Mouse (Mus musculus) lung, postnatal 14 days (tissue): ENCODE measurements at regions not wholly inside any gene's neighbourhood (a gene's known extent, or its start where the extent isn't known, plus 50 kb on each side); places are given as distances from the start of the nearest gene placed in this dataset.
A peak's percentile ranks its signal among the peaks of the same experiment; 100 is the strongest.

Source experiments
- DNase-seq: peaks from one replicate; pipeline ENCODE4 v3.0.0; 2021

DNA sequence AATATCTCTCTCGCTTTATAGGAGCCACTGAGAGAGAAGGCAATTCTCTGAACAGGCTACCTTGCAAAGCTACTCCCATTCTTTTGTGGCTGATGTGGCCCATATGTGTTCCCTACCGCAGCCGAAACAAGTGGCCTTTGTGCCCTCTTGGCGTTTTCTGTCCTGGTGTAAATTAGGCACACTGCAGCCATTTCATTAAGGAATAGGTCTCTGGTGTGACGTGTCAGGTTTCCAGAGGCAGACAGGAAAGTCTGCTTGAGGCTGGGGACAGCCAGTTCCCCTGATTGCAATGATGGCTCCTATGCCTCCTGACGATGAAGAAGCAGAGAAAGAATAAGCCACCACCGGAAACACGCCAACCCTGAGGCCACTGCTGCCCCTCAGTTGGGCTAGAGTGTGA is 59.3 kb upstream of the Bcor start:
- no peak for DNase-seq

GRCm38 (mm10) chrX:12224314-12224713 is 64.2 kb upstream of the Bcor start:
- no peak for DNase-seq

GRCm38 (mm10) chrX:12225116-12225891 is 65.1 kb upstream of the Bcor start:
- DNase-seq, result no peak

DNA sequence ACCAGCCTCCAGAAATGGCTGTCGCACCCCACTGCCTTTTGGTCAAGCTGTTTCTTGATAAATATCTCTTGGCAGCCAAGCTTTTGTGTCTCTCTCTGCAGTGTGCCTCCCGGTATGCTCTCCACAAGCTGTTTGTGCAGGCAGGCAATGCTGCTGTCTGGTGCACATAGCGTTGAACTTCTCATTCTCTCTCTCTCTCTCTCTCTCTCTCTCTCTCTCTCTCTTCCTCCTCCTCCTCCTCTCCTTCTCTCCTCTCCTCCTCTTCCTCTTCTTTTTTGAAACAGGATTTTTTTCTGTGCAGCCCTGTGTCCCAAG is 65.7 kb upstream of the Bcor start:
- no peak for DNase-seq

DNA sequence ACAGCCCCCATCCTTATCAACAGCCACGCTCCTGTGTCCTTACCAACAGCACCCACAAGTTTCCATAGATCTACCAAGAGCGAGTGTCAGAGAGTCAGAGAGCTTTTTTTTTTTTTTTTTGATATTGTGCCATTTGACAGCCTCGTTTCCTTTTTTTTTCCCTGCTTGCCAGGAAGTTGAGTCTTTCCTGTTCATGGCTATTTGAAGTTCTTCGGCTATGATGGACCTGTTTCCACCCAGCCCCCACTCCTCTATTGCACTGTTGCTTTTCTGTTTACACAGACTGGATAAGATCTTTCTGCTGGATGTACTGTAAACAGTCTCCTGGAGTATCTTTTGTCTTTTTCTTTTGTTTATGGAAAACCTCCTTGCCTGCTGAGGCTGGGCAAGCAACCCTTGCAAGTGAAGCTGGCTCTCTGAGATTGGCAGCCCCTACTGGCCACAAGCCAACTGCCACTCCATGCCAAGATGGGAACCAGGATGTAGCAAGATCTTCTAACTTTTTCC is 80.4 kb upstream of the Bcor start:
- DNase-seq, result peak; percentile 76

- no peak for DNase-seq
Measured at GRCm38 (mm10) chrX:12241751-12242150, 81.6 kb upstream of the Bcor start.

DNA sequence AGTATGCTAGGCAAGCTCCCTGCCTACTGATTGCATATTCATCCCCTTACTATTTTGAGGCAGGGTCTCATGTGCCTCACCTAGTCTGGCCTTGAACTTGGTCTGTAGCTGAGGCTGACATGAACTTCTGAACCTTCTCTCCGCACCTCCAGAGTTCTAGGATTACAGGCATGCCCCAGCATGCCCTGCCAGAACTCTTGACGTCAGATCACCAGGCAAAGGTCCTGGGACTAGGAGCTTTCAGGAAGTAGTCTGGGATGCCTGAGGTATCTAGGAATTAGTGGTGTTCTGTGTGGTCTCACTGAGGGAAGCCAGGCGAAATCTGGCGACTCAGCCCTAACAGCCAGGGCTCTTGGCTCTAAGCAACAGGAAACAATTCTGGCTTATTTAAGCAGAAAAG is 88.9 kb upstream of the Bcor start:
- DNase-seq, result no peak

DNA sequence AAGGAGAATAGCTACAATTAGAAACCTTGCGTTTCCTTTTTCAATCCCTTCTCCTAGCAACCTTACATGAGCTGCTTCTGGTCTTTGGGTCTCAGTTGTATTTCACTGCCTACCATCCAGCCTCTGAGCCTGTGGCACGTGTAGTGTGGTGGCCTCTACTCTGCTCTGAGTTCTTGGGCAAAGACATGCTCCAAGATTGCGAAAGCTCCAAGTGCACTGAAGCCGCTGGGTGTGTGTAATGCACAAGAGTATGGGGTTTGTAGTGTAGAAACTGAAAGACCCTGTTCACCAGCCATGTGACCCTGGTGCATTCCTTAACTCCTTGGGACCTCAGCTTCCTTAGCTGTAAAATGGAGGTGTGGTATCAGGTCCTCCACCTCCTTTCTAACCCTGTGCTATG is 89.8 kb upstream of the Bcor start:
- DNase-seq, result no peak

DNA sequence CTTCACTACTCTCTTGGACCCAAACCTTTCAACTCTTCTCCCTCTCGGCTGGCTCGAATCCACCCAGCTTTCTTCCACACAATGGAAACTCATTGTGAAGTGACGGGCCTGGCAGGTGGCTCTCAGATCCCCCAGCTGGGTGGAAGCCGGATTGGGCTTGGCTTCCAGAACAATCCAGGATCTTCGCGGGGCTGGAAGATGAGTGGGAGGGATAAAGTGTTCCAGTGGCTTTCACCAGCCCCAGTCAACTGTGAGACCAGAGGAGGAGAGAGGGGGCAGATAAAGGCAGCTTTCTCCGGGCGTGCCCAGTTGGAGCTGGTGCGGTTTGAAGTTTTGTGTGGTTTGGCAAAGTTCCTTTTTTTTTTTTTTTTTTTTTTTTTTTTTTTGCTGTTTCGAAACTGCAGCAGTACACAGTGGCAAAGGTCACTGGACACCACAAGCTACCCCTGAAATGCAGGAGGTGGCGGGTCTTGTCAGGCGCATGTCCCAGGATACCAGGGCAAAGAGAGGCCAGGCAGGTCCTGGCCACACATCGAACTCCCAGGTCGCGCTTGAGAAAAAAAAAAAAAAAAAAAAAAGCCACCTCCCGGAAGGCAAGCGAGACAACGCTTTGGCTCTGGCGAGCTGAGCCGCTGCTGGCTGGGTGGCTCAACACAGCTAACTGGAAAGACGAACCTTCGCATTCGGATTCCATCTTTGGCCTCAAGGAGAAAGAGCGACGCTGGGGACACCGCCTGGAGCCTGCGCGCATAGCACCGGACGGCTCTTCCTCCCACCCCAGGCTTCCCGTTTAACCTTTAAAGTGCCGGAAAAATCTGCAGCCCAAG is 91.9 kb upstream of the Bcor start:
- peak; percentile 70 for DNase-seq

GRCm38 (mm10) chrX:12252680-12253021 is 92.5 kb upstream of the Bcor start:
- no peak for DNase-seq

DNA sequence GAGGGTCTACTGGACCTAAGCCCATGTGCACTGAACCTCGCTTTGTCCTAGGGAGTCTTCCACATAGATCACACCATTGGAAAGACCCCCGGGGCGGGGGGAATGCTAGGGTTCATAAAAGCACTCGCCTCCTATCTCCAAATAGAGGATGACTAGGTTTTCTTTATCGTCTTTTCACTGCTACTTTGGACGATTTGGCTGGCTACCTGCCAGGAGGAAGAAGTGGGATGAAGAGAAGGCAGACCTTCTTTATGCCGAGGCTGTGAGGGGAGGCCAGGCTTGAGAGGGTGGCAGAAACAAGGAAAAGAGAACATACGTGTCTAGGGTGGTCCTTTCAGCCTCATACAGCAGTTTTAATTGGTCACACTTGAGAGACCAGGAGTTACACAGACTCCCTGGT is 96.6 kb upstream of the Bcor start:
- DNase-seq, result no peak

DNA sequence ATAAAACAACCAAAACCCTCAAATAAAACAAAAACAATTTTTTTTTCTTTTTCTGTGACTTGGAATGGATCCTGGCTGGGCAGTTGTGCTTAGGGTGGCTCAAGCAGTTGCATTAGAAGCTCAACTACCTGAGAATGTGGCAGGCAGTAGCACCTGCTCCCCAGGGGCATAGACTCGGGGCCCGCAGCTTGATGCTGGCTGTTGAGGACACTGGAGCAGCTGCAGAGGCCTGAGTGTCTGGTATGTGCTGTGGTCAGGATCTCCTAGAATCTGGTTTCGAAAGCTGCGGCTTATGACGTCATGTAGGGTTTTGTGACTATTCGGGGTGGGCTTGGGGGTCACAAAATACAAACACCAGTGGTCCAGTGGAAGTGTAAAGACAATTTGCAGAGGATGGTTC is 103.7 kb upstream of the Bcor start:
- no peak for DNase-seq

DNA sequence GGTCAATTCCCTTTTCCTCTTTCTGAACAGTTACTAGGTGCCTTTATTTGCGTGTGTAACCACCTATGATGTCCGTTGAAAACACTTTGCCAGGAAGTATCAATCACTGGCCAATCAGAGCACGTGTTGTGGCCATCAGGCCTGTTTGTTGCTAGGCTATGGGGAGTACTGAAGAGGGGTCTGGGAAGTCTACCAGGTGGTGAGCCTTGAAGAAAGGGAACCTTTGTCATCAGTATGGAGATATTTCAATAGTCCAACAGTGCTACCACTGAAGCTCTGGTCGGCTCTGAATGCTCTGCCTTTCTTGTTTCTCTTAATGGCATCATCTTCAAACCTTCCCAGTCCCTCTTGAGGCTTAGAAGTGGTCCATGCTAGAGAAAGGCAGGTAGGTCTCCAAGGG is 124.6 kb upstream of the Bcor start:
- DNase-seq, result no peak

- DNase-seq, result no peak
Measured at GRCm38 (mm10) chrX:12285141-12285540, 125.0 kb upstream of the Bcor start.

DNA sequence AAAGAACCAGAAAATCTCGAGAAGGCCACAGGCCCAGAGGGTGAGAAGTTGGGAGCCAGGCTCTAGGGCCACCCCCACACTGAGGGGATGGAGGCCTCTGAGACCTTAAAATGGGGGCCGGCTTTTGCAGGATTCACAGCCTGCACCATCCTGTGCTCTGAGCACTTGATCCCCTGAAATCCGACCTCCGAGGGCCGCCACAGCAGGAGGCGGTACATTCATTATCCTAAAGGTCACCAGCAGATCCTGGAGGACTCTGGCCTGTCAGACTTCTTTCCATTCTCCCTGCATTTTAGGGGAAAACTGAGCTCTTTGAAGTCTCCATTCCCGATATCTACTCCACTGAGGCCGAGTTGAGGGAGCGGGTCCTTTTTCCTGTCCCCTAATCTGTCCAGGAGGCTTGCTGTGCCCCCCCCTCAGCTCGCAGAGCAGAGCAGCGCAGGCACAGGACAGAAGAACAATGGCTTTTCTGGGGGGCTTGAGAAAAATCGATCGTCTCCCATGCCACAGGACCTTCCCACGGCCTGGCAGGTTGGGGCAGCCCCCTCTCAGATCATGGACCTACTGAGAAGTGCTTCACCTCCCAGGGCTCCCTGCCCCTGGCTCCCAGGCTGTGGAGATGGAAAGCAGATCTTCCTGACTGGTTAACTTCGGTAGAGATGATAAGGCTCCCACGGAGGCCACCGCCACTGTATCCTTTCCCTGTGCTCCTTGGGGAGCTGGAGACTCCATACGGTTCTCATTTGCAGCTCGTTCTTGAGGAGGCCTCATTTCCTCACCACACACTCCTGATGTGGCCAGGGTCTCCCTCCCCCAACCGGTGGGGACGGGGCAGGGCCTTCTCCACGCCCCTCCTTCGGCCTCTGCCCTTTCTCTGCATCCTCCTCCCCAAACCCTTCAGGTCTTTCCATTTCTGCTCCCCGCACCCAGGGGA is 126.1 kb upstream of the Bcor start:
- DNase-seq, result no peak

GRCm38 (mm10) chrX:12286910-12287522 is 126.9 kb upstream of the Bcor start:
- no peak for DNase-seq

DNA sequence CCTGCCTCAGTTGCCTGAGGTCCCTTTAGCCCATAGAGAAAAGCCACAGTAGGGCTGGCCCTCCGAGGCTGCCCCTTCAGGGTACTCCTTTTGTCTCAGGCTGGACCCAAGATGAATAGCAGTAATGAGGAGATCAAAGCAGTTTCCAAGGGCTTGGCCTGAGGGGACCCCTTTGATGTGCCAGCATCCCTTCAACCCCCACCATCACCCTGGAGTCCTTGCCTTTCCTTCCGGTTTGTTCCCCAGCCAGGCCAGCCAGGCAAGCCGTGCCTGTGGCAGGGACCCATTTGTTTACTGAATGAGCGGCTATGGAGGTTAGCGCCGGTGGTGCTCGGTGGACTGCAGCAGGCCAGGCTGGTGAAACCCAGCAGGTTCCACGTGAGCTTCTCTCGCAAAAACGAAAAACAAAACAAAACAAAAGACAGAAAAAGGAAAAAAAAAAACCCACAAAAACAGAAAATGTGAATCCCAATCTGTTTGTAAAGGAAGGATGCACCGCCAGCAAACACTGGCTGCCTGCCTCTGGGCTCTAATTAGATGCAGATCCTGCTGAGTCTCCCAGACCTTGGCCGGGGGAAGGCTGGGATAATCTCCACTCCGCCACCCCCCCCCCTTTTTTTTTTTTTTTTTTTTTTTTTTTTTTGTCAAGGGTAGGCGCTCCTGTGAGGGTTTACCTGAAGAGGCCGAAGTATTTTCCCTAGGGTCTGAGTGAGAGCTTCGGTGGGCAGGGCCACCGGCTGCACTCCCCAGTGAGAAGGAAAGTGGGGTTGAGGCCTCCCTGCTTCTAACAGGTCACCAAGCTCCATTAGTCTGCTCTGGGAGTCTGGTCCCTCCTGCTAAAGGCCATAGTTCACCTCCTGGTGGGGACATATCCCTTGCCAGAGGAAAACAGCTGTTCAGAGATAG is 127.8 kb upstream of the Bcor start:
- peak; percentile 2 for DNase-seq

- DNase-seq, result no peak
Measured at GRCm38 (mm10) chrX:12288562-12289117, 128.5 kb upstream of the Bcor start.

DNA sequence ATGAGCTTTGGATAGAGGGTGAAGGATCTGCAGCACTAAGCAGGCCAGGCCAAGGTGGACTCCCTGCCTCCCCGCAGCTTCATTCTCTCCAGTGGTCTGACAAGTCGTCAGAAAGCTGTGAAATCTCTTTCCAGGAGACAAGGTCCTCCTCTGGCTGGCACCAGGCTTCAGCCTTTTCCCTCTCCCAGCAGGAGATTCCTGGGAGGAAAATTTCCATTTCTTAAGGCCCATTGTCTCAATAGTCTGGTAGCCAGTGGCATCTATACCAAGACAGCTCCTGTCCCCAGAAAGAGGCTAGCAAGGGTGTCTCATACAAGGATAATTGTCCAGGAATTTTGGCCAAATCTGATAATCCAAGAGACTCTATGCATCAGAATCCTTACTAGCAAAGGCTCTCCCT is 133.0 kb upstream of the Bcor start:
- DNase-seq, result no peak

GRCm38 (mm10) chrX:12294452-12294851 is 134.3 kb upstream of the Bcor start:
- DNase-seq, result no peak

DNA sequence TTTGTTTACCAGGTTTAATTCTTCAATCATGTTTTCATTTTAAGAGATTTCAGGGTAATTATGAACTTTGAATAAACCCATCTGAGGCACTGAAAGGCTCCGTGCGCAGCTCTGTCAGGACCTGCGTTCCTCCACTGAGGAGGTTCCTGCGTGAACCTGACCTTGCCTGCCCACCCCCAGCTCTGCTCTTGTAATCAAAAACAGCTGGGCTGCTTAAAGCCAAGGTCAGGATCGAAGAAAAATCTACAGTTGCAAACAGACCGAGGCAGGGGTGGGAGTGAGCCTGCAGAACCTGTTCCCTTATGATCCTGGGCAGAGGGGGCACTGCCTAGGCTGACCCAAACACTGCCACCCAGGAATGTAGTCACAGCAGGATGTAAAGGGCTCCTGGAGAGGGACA is 134.8 kb upstream of the Bcor start:
- no peak for DNase-seq
